Mouse (Mus musculus) stomach, postnatal 0 days (tissue): ENCODE measurements around the gene Znrf3.

Experiments
- CTCF ChIP-seq: IDR thresholded peaks from 2 replicates; pipeline ENCODE4 v1.5.1; 2016; ENCODE audit warnings: antibody characterized with exemption, low read depth, mild to moderate bottlenecking, moderate library complexity
- EP300 ChIP-seq: optimal IDR thresholded peaks from 2 replicates; pipeline ENCODE3; 2016; ENCODE audit warnings: antibody characterized with exemption

DNA sequence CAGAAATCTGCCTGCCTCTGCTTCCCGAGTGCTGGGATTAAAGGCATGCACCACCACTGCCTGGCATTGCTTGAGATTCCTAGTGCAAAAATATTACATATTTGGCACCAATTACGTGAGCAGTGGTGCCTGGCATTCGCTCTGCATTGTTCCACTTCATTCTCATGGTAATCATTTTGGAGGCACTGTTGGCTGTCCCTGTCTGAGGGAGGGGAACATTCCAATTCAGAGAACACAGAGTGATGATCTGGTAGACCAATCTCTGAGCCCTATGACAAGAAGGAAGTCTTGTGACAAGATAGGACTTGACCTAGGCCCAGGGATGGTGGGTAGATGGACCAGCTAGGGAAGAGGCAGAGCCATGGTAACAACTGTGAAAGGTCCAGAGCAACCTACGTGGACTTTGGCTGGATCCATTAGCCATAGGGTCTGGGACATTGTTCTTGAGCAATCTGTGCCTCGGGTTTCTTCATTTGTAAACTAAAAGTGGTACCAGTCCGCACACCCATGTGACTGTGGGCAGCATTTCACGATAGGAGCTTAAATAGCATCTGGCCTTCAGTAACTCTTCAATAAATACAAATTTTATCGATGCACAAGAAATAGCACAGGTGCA lies 174.7 kb downstream of the Znrf3 start:
- no peak for TF ChIP-seq CTCF
- TF ChIP-seq EP300: no peak
